Mouse (Mus musculus) CD4-positive, CD25-positive, alpha-beta regulatory T cell, adult 4 months (primary cell): ENCODE measurements around the gene Tarsl2. TPM values are rescaled to one million over a fixed set of nuclear protein-coding genes. Genes with fewer than 3 reads are reported as not detected.
A peak's percentile ranks its signal among the peaks of the same experiment; 100 is the strongest.

Source experiments
- ATAC-seq: one replicate; pipeline ENCODE4 v1.8.0; 2017
- polyA plus RNA-seq, 2 experiments: library from polyadenylated mRNA; unstranded; fragments of 100-300 nt; shearing (Covaris generic); gene quantifications; one replicate each; pipeline ENCODE4 v1.2.1; 2017

The Tarsl2 gene
- polyA plus RNA-seq, 2 experiments from 2014 or later: 1.6 to 2.3 TPM

GRCm38 (mm10) chr7:65657490-65658120 is 12.9 kb downstream of the Tarsl2 start:
- ATAC-seq: no peak

GRCm38 (mm10) chr7:65663225-65663790 is 18.6 kb downstream of the Tarsl2 start:
- ATAC-seq: no peak

GRCm38 (mm10) chr7:65663886-65664285 is 19.2 kb downstream of the Tarsl2 start:
- no peak for ATAC-seq

- no peak for ATAC-seq
Observed at GRCm38 (mm10) chr7:65667491-65667890, 22.8 kb downstream of the Tarsl2 start.

GRCm38 (mm10) chr7:65678050-65678449 is 33.4 kb downstream of the Tarsl2 start:
- ATAC-seq: no peak

GRCm38 (mm10) chr7:65678900-65679595 is 34.4 kb downstream of the Tarsl2 start:
- no peak for ATAC-seq

- ATAC-seq: no peak
Observed at GRCm38 (mm10) chr7:65681166-65681565, 36.5 kb downstream of the Tarsl2 start.

GRCm38 (mm10) chr7:65684256-65684835 is 39.6 kb downstream of the Tarsl2 start:
- ATAC-seq: no peak

- ATAC-seq: no peak
Observed at GRCm38 (mm10) chr7:65686664-65687063, 42.0 kb downstream of the Tarsl2 start.

- no peak for ATAC-seq
Observed at GRCm38 (mm10) chr7:65690869-65691268, 46.2 kb downstream of the Tarsl2 start, which contains the start of gene Tm2d3. Gene Tm2d3, plus strand, starts transcription at chr7:65691169.

GRCm38 (mm10) chr7:65691929-65692605 is 47.4 kb downstream of the Tarsl2 start:
- no peak for ATAC-seq

GRCm38 (mm10) chr7:65692883-65693282 is 48.2 kb downstream of the Tarsl2 start:
- peak; percentile 9 for ATAC-seq

GRCm38 (mm10) chr7:65693301-65693821 is 48.7 kb downstream of the Tarsl2 start:
- ATAC-seq: peak; percentile 88

- ATAC-seq: peak; percentile 35
Observed at GRCm38 (mm10) chr7:65696450-65696849, 51.8 kb downstream of the Tarsl2 start.

GRCm38 (mm10) chr7:65702076-65702475 is 57.4 kb downstream of the Tarsl2 start:
- no peak for ATAC-seq

- ATAC-seq: peak; percentile 93
Observed at GRCm38 (mm10) chr7:65704818-65705242, 60.1 kb downstream of the Tarsl2 start.

- no peak for ATAC-seq
Observed at GRCm38 (mm10) chr7:65708506-65708905, 63.8 kb downstream of the Tarsl2 start.

- ATAC-seq: no peak
Observed at GRCm38 (mm10) chr7:65710301-65710700, 65.6 kb downstream of the Tarsl2 start.

GRCm38 (mm10) chr7:65713782-65714181 is 69.1 kb downstream of the Tarsl2 start:
- no peak for ATAC-seq

GRCm38 (mm10) chr7:65714304-65714703 is 69.6 kb downstream of the Tarsl2 start:
- peak; percentile 87 for ATAC-seq

GRCm38 (mm10) chr7:65734024-65734423 is 89.3 kb downstream of the Tarsl2 start:
- no peak for ATAC-seq

GRCm38 (mm10) chr7:65735261-65735660 is 90.6 kb downstream of the Tarsl2 start:
- ATAC-seq: no peak
